ENCODE assay signal across 9 mouse cellular contexts in the genomic region with DNA sequence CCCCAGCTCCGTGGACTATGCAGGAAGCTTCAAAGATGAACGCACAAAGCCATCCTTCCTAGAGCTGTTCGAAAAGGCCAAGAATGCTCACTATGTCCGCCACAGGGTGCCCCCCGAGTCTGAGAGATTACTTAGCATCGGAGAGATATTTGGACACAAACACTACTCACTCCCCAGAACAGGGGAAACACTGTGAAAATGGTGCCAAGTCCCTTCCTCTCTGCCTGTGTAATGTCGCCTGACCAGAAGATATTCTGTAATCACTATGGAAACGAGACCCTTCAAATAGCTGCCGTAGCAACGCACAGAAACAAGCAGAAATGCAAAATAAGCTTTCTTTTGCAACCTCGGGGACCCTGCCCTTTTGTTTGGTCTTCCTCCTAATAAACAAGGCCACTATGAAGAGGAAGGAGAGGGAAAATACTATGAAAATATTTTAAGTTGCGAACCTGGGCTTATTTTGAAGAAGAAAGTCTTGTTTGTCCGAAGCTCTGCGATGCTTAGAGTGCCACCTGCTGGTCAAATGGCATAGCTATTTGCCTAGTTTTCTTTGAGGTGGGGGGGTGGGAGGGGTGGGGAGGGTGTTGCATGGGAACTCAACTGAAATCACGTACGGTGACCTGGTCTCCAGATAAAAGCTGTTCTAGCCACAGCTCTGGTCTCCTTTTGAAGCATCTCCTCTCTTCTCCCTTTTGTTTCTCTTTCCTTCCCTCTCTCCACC. TPM values are rescaled to one million over a fixed set of nuclear protein-coding genes. Genes with fewer than 3 reads are reported as not detected.
DNase-seq lines count a peak whose midpoint lies in the region; ATAC-seq and TF ChIP-seq lines count a peak whose summit lies in the region.
"Had no signal": no experiment of that assay in that cellular context is flagged by ENCODE, and none has a peak within 500 bp of the region (broad histone marks: within the 10 kb centered on the region; RNA-seq: fewer than 3 reads in every experiment).

No protein-coding gene starts in this region.

- H3K4me3 ChIP-seq in bone marrow macrophage, adult 2 months (ENCODE audit: insufficient read depth, low read length) = no peak overlapping the region
- H3K4me3 ChIP-seq in embryonic facial prominence, embryonic 14.5 days (ENCODE audit: low read depth, low read length) = no peak overlapping the region
- H3K4me3 ChIP-seq in stomach, embryonic 15.5 days (replicated peaks) = no peak overlapping the region

- H3K4me1 ChIP-seq in bone marrow macrophage, adult 2 months (ENCODE audit: control insufficient read depth, insufficient read depth, low read length) = no peaks in the 10 kb centered on the region
- no peaks in the 10 kb centered on the region for H3K4me1 ChIP-seq in embryonic facial prominence, embryonic 14.5 days (ENCODE audit: control insufficient read depth, insufficient read depth, low read length)
- 0 out of 2 replicates have a peak, but pooled peaks cover 4% of the 10 kb centered on the region for H3K4me1 ChIP-seq in stomach, embryonic 15.5 days

- ATAC-seq in embryonic facial prominence, embryonic 14.5 days (ENCODE audit: low read depth) = no peak
- no peak for ATAC-seq in stomach, embryonic 15.5 days (ENCODE audit: insufficient read depth, low FRiP score, low read depth)

- no peaks in the 10 kb centered on the region for H3K36me3 ChIP-seq in embryonic facial prominence, embryonic 14.5 days (ENCODE audit: control insufficient read depth, insufficient read depth, low read length)
- no peaks in the 10 kb centered on the region for H3K36me3 ChIP-seq in stomach, embryonic 15.5 days

- no peak overlapping the region for H3K27ac ChIP-seq in bone marrow macrophage, adult 2 months (ENCODE audit: insufficient read depth, low read depth, low read length)
- H3K27ac ChIP-seq in embryonic facial prominence, embryonic 14.5 days (replicated peaks; ENCODE audit: low read depth, low read length) = no peak overlapping the region
- H3K27ac ChIP-seq in stomach, embryonic 15.5 days = no peak overlapping the region
- H3K27ac ChIP-seq: macrophage had no signal

- H3K27me3 ChIP-seq in embryonic facial prominence, embryonic 14.5 days (replicated peaks; ENCODE audit: control insufficient read depth, insufficient read depth, low read length) = no peaks in the 10 kb centered on the region
- H3K27me3 ChIP-seq in stomach, embryonic 15.5 days (replicated peaks) = no peaks in the 10 kb centered on the region

- H3K9ac ChIP-seq in embryonic facial prominence, embryonic 14.5 days (ENCODE audit: low read depth, low read length) = no peak overlapping the region
- no peak overlapping the region for H3K9ac ChIP-seq in stomach, embryonic 15.5 days

- DNase-seq in layer of hippocampus, adult 11-12 months (ENCODE audit: low spot score) = peak; percentile 63
- no peak for DNase-seq in layer of hippocampus, adult 9-11 months
- DNase-seq in embryonic facial prominence, embryonic 14.5 days (ENCODE audit: low spot score) = peak; percentile 74
- DNase-seq in heart, postnatal 4 days = peak; percentile 68
- peak; percentile 67 to 69 for DNase-seq in layer of hippocampus, postnatal 10 days (ENCODE audit: low spot score in 2 of 2)
- DNase-seq in mesoderm, embryonic 11.5 days (ENCODE audit: low read depth, low spot score) = peak; percentile 65

- peak; percentile 62 for TF ChIP-seq CTCF in bone marrow macrophage, adult 2 months (IDR thresholded peaks at IDR 0.05; ENCODE audit: low read depth, low read length)

- no peaks in the 10 kb centered on the region for H3K9me3 ChIP-seq in embryonic facial prominence, embryonic 14.5 days (ENCODE audit: control insufficient read depth, low read length)
- no peaks in the 10 kb centered on the region for H3K9me3 ChIP-seq in stomach, embryonic 15.5 days

- WGBS in embryonic facial prominence, embryonic 14.5 days = 50% methylated on average over 16 of the region's 16 CpGs
- WGBS in stomach, embryonic 15.5 days = 49% methylated on average over 16 of the region's 16 CpGs

- TF ChIP-seq POLR2A in bone marrow macrophage, adult 2 months (IDR thresholded peaks at IDR 0.05; ENCODE audit: borderline replicate concordance, low read depth, low read length) = no peak

- H3K4me2 ChIP-seq in embryonic facial prominence, embryonic 14.5 days (ENCODE audit: low read depth, low read length) = peak overlapping the region; percentile 4; the same call in 1 of the 2 replicates
- H3K4me2 ChIP-seq in stomach, embryonic 15.5 days = peak overlapping the region; percentile 42

RNA-seq across cellular contexts. Expression of gene Ccdc190, which starts 5.7 kb away (rescaled TPM):
- not detected in 2 replicates for polyA plus RNA-seq in bone marrow macrophage, adult 2 months (2012; ENCODE audit: insufficient read depth, insufficient read length, missing spikeins)
- 0.42 and 0.50 TPM in 2 replicates for polyA plus RNA-seq in embryonic facial prominence, embryonic 14.5 days (2014; fragmentation: Nextera tagmentation; extraction: Ambion mirVana)
- total RNA-seq in heart, postnatal 4 days (2021) = not detected
- total RNA-seq in layer of hippocampus, postnatal 10 days (2021) = 10 to 100 TPM; 14.5 to 15.3 TPM
- polyA plus RNA-seq in stomach, embryonic 15.5 days (2015; fragmentation: Nextera tagmentation; extraction: Ambion mirVana) = 0.12 and 0.15 TPM in 2 replicates
- polyA plus RNA-seq: macrophage had no signal

RNA-seq across cellular contexts. Expression of gene Hsd17b7, which starts 34.9 kb away (rescaled TPM):
- 2.7 and 3.2 TPM in 2 replicates for polyA plus RNA-seq in bone marrow macrophage, adult 2 months (2012; ENCODE audit: insufficient read depth, insufficient read length, missing spikeins)
- polyA plus RNA-seq in embryonic facial prominence, embryonic 14.5 days (2014; fragmentation: Nextera tagmentation; extraction: Ambion mirVana) = 13.9 and 18.0 TPM in 2 replicates
- 10 to 100 TPM; 30.9 to 34.2 TPM for total RNA-seq in heart, postnatal 4 days (2021)
- 10 to 100 TPM; 20.5 to 22.1 TPM for total RNA-seq in layer of hippocampus, postnatal 10 days (2021)
- 15.3 and 16.0 TPM in 2 replicates for polyA plus RNA-seq in stomach, embryonic 15.5 days (2015; fragmentation: Nextera tagmentation; extraction: Ambion mirVana)
